Mouse (Mus musculus): Measurements from ENCODE around the gene Mau2. TPM values are rescaled to one million over a fixed set of nuclear protein-coding genes. Genes with fewer than 3 reads are reported as not detected.
"Not testable (repeated sequence)": the region's sequence is repeated elsewhere in the genome, so short reads cannot be mapped to it uniquely, and the experiment has no call there.

The Mau2 gene
- polyA plus RNA-seq, 1 experiment from 2014 or later = 55.7 TPM

- Histone ChIP-seq H3K4me3 (replicated peaks) (peak within 1 kb of the TSS; percentile 98), H3K4me2 (peak within 1 kb of the TSS; percentile 86), H3K9ac (peak within 1 kb of the TSS; percentile 90), H3K27me3 (no peaks in the 10 kb centered on the region), H3K4me1 (peaks cover 34% of the 10 kb centered on the region), H3K27ac (peak within 1 kb of the TSS; percentile 95), H3K36me3 (0 out of 2 replicates have a peak, but pooled peaks cover 2% of the 10 kb centered on the region), H3K9me3 (replicated peaks) (no peaks in the 10 kb centered on the region)
- under 1% methylated on average over 87 of the region's 87 CpGs for WGBS
- ATAC-seq (replicated peaks; ENCODE audit: low FRiP score) = peak; percentile 100
Measured at GRCm38 (mm10) chr8:69995776-69996588, 46.6 kb downstream of the Mau2 start, which contains the start of gene Gatad2a. Gene Gatad2a, minus strand, starts transcription at chr8:69996384.

GRCm38 (mm10) chr8:69995422-69995775, 47.1 kb downstream of the Mau2 start:
- no peak for ATAC-seq (replicated peaks; ENCODE audit: low FRiP score)
- peak overlapping the region; percentile 90 for H3K9ac ChIP-seq
- under 1% methylated on average over 7 of the region's 7 CpGs for WGBS
- no peaks in the 10 kb centered on the region for H3K9me3 ChIP-seq (replicated peaks)
- H3K36me3 ChIP-seq = 0 out of 2 replicates have a peak, but pooled peaks cover 6% of the 10 kb centered on the region
- H3K27ac ChIP-seq = peak overlapping the region; percentile 95
- H3K27me3 ChIP-seq = no peaks in the 10 kb centered on the region
- H3K4me1 ChIP-seq = peaks cover 31% of the 10 kb centered on the region
- H3K4me3 ChIP-seq (replicated peaks) = peak overlapping the region; percentile 98
- H3K4me2 ChIP-seq = peak overlapping the region; percentile 86

DNA sequence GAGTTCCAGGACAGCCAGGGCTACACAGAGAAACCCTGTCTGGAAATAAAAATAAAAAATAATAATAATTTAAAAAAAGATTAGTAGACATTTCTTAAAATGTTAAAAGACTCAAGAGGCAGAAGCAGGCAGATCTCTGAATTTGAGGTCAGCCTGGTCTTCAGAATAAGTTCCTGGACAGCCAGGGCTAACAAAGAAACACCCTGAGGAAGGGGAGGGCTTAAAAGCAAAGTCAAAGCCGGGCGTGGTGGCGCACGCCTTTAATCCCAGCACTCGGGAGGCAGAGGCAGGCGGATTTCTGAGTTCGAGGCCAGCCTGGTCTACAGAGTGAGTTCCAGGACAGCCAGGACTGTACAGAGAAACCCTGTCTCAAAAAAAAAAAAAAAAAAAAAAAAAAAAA, 53.6 kb downstream of the Mau2 start:
- not testable (repeated sequence) for H3K4me3 ChIP-seq (replicated peaks); H3K4me2 ChIP-seq; ATAC-seq (replicated peaks; ENCODE audit: low FRiP score); H3K9me3 ChIP-seq (replicated peaks); H3K27ac ChIP-seq; H3K9ac ChIP-seq; H3K36me3 ChIP-seq; H3K27me3 ChIP-seq
- 98% methylated on average over 7 of the region's 7 CpGs for WGBS
- peaks cover 10% of the 10 kb centered on the region for H3K4me1 ChIP-seq

- H3K4me2 ChIP-seq = no peak overlapping the region
- no peak overlapping the region for H3K27ac ChIP-seq
Measured at GRCm38 (mm10) chr8:69987744-69988143, 54.8 kb downstream of the Mau2 start.

DNA sequence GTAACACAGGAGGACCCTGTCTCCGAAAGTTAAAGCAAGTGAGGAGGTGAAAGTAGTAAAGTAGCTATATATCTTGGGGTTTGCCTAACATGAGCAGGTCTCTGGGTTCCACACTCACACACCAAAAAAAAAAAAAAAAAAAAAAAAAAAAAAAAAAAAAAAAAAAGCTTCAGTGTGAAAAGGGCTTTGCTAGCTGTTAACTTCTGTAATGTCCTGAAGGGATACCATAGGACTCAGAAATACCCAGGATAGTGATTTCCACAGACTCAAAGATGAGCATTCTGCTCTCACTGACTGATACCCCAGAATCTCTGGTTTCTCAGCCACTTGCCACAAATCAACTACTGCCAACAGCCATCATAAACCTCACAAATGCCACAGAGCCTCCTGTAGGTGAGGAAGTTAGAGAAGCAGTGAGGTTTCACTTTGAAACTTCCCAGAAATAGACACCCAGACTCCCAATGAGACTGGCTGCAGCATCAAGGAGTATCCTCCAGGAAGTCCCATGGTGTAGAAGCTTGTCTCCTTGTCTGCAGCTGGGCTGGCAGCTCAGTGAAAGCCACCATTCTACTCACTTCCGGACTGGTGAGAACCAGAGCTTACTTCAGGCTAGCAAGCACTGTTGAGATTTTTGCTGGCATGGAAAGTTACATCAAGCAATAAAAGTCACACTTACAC, 57.5 kb downstream of the Mau2 start:
- Histone ChIP-seq H3K9me3 (replicated peaks) (no peaks in the 10 kb centered on the region), H3K9ac (no peak overlapping the region), H3K27me3 (no peaks in the 10 kb centered on the region), H3K4me3 (replicated peaks) (no peak overlapping the region), H3K4me1 (no peaks in the 10 kb centered on the region), H3K36me3 (0 out of 2 replicates have a peak, but pooled peaks cover 3% of the 10 kb centered on the region), H3K4me2 (no peak overlapping the region), H3K27ac (no peak overlapping the region)
- ATAC-seq (replicated peaks; ENCODE audit: low FRiP score) = no peak
- WGBS = 80% methylated on average over 2 of the region's 2 CpGs

More at GRCm38 (mm10) chr8:69987744-69988143, 54.8 kb downstream of the Mau2 start:
- ATAC-seq (replicated peaks; ENCODE audit: low FRiP score) = no peak
- Histone ChIP-seq H3K4me3 (replicated peaks) (no peak overlapping the region), H3K9ac (no peak overlapping the region), H3K9me3 (replicated peaks) (no peaks in the 10 kb centered on the region), H3K4me1 (peaks cover 1% of the 10 kb centered on the region; the same call in 1 of the 2 replicates), H3K27me3 (no peaks in the 10 kb centered on the region), H3K36me3 (0 out of 2 replicates have a peak, but pooled peaks cover 6% of the 10 kb centered on the region)

GRCm38 (mm10) chr8:69978456-69978855, 64.1 kb downstream of the Mau2 start:
- Histone ChIP-seq H3K36me3 (0 out of 2 replicates have a peak, but pooled peaks cover 3% of the 10 kb centered on the region), H3K4me2 (no peak overlapping the region), H3K9me3 (replicated peaks) (no peaks in the 10 kb centered on the region), H3K27me3 (no peaks in the 10 kb centered on the region), H3K4me3 (replicated peaks) (no peak overlapping the region), H3K4me1 (peaks cover 9% of the 10 kb centered on the region), H3K9ac (no peak overlapping the region), H3K27ac (no peak overlapping the region)
- no peak for ATAC-seq (replicated peaks; ENCODE audit: low FRiP score)
- 96% methylated on average over 4 of the region's 4 CpGs for WGBS

GRCm38 (mm10) chr8:69974806-69975205, 67.7 kb downstream of the Mau2 start:
- peak overlapping the region; percentile 90 for H3K4me2 ChIP-seq
- H3K27ac ChIP-seq = peak overlapping the region; percentile 87
- no peaks in the 10 kb centered on the region for H3K27me3 ChIP-seq
- peak overlapping the region; percentile 79 for H3K4me3 ChIP-seq (replicated peaks)
- peak overlapping the region; percentile 86 for H3K9ac ChIP-seq
- no peak for ATAC-seq (replicated peaks; ENCODE audit: low FRiP score)
- peaks cover 44% of the 10 kb centered on the region for H3K4me1 ChIP-seq
- no peaks in the 10 kb centered on the region for H3K9me3 ChIP-seq (replicated peaks)
- 31% methylated on average over 5 of the region's 5 CpGs for WGBS
- no peaks in the 10 kb centered on the region for H3K36me3 ChIP-seq

- Histone ChIP-seq H3K27ac (peak overlapping the region; percentile 87), H3K4me3 (replicated peaks) (peak overlapping the region; percentile 79), H3K9me3 (replicated peaks) (no peaks in the 10 kb centered on the region), H3K4me2 (peak overlapping the region; percentile 90), H3K36me3 (no peaks in the 10 kb centered on the region), H3K27me3 (no peaks in the 10 kb centered on the region), H3K9ac (peak overlapping the region; percentile 86), H3K4me1 (peaks cover 48% of the 10 kb centered on the region)
- peak; percentile 97 for ATAC-seq (replicated peaks; ENCODE audit: low FRiP score)
- 0% methylated on average over 41 of the region's 50 CpGs for WGBS
Measured at GRCm38 (mm10) chr8:69974194-69974614, 68.3 kb downstream of the Mau2 start.

DNA sequence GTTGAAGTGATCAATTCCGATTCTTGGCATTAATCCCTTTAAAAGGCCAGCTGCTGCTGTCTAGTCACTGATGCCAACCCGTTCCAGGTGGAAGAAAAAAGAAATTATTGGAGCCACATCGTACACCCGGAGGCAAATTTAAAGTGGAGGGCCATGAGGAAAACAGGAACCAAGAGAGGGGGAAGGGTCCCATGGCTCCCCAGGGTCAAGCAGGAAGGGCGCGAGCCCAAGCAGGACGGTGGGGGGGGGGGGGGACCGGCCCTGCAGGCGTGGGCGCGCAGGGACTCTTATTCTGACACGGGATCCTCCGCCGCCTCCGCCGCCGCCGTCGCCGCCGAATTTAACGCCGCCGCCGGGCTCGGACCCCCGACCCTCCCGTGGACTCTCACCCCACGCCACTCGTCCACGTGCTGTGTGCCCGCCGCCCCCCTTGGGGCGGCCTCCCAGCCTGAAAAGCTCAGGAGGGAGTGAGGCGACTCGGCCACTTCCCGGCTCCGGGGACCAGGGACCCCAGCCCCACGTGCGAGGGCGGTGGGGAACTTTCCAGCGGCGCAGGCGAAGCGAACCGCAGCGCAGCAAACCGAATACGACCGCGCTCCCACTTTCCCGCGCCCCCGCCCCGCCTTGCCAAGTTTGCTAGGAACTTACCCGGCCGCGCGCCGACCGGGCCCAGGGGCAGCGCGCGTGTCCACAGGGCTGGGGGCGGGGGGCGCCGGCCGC, 68.9 kb downstream of the Mau2 start:
- no peaks in the 10 kb centered on the region for H3K27me3 ChIP-seq
- peak overlapping the region; percentile 87 for H3K27ac ChIP-seq
- H3K36me3 ChIP-seq = no peaks in the 10 kb centered on the region
- H3K4me2 ChIP-seq = peak overlapping the region; percentile 90
- H3K9me3 ChIP-seq (replicated peaks) = no peaks in the 10 kb centered on the region
- H3K4me3 ChIP-seq (replicated peaks) = peak overlapping the region; percentile 79
- peak overlapping the region; percentile 86 for H3K9ac ChIP-seq
- under 1% methylated on average over 54 of the region's 68 CpGs for WGBS
- ATAC-seq (replicated peaks; ENCODE audit: low FRiP score) = peak; percentile 38
- peaks cover 48% of the 10 kb centered on the region for H3K4me1 ChIP-seq

DNA sequence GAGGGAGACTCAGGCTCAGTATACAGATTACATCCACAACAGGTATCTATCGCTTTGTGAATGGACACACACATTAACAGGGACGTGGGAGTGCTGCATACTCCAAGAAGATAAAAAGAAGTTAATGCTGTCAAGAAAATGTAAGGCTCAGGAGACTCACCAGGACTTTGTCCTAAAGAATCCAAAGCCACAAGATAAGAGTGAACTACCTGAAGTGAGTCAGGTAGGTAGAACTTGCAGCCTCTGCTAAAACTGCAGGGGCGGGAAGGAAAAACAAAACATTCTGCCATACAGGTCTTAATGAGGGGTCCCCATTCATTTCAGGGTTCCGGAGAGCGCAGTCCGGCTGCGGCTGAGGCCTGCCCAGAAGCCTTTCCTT, 69.5 kb downstream of the Mau2 start:
- ATAC-seq (replicated peaks; ENCODE audit: low FRiP score) = no peak
- no peaks in the 10 kb centered on the region for H3K27me3 ChIP-seq
- peak overlapping the region; percentile 86 for H3K9ac ChIP-seq
- peak overlapping the region; percentile 79 for H3K4me3 ChIP-seq (replicated peaks)
- 7% methylated on average over 7 of the region's 7 CpGs for WGBS
- H3K4me2 ChIP-seq = peak overlapping the region; percentile 90
- H3K36me3 ChIP-seq = no peaks in the 10 kb centered on the region
- peaks cover 48% of the 10 kb centered on the region for H3K4me1 ChIP-seq
- H3K27ac ChIP-seq = peak overlapping the region; percentile 87; the same call in 1 of the 2 replicates
- no peaks in the 10 kb centered on the region for H3K9me3 ChIP-seq (replicated peaks)

DNA sequence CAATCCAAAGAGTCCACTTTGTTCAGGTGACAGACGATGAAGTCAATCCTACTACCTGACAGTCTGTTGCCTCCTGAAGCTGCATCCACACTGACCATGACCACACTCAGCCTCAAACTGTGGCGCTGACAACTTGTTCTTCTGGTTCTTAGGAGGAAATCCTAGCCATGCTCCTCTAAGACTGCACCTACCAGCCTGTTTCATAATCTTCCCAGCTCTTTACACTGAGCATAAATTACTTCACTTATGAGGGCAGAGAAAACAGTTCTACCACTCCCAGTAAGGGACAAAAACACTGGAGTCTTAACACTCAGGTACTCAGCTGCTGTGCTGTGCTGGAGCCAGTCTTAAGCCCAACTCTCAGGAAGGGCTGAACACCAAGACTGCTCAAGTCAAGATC, 71.7 kb downstream of the Mau2 start:
- WGBS = 89% methylated on average over 2 of the region's 2 CpGs
- Histone ChIP-seq H3K4me3 (replicated peaks) (no peak overlapping the region), H3K36me3 (peaks cover 1% of the 10 kb centered on the region; the same call in 1 of the 2 replicates), H3K27me3 (no peaks in the 10 kb centered on the region), H3K9me3 (replicated peaks) (no peaks in the 10 kb centered on the region), H3K4me1 (peaks cover 54% of the 10 kb centered on the region), H3K4me2 (0 out of 2 replicates have a peak overlapping the region, but pooled peaks have one; percentile 90), H3K27ac (peak overlapping the region; percentile 10; the same call in 1 of the 2 replicates), H3K9ac (no peak overlapping the region)
- no peak for ATAC-seq (replicated peaks; ENCODE audit: low FRiP score)

Data from kidney, embryonic 15.5 days (tissue).